Mouse (Mus musculus): Measurements from ENCODE around the gene Sec61b. TPM values are rescaled to one million over a fixed set of nuclear protein-coding genes. Genes with fewer than 3 reads are reported as not detected.

Sec61b gene
- polyA plus RNA-seq, 1 experiment from 2014 or later = 434 TPM

Other genes starting within 250 kb of the Sec61b start
- gene Tgfbr1, start 121.4 kb upstream of the Sec61b start, polyA plus RNA-seq (2016; fragmentation: Nextera tagmentation; extraction: Ambion mirVana) = 77.0 and 93.3 TPM in 2 replicates
- 76.8 and 92.2 TPM in 2 replicates for gene Alg2, start 325 bp upstream of the Sec61b start, polyA plus RNA-seq (2016; fragmentation: Nextera tagmentation; extraction: Ambion mirVana)

Data from limb, embryonic 10.5 days (tissue).